Mouse (Mus musculus): Measurements from ENCODE around the gene Shq1. TPM values are rescaled to one million over a fixed set of nuclear protein-coding genes. Genes with fewer than 3 reads are reported as not detected.

Shq1 gene
- polyA plus RNA-seq, 1 experiment = 12.6 TPM

DNA sequence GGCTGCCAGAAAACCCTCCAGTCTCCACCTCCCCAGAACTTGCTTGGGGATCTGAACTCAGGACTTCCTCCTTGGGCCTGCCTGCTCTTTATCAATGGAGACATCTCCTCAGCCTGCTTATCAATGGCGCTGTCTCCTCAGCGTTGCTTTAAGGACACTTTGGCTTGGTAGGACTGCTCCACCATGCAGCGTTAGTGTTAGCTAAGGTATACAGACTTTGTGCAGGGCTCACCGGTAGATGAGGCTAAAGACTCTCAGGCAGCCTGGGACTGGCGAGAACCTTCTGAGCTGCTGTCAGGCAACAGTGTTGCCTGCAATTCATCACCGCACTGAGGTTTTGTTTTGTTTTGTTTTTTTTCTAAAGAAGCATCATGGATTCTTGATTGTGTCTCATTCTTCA, 35.9 kb upstream of the Shq1 start:
- no peak overlapping the region for H3ac ChIP-seq (ENCODE audit: control insufficient read depth, insufficient read length, low read depth)
- H3K4me3 ChIP-seq (ENCODE audit: insufficient read depth, poor library complexity, severe bottlenecking) = peak overlapping the region; percentile 59
- TF ChIP-seq MYOG (IDR thresholded peaks at IDR 0.05; ENCODE audit: control insufficient read depth, extremely low read depth, insufficient read length) (no peak), MYOD1 (IDR thresholded peaks at IDR 0.05; ENCODE audit: control insufficient read depth, insufficient read length, low read depth) (no peak), MAX (IDR thresholded peaks at IDR 0.05) (no peak), CEBPB (IDR thresholded peaks at IDR 0.05; ENCODE audit: low read depth) (no peak), CTCF (IDR thresholded peaks at IDR 0.05; ENCODE audit: control insufficient read depth, insufficient read depth, insufficient read length) (no peak), USF1 (IDR thresholded peaks at IDR 0.05; ENCODE audit: low read depth) (no peak), FOSL1 (IDR thresholded peaks at IDR 0.05; ENCODE audit: insufficient read depth, low read length, poor library complexity, severe bottlenecking) (no peak)
- H3K27me3 ChIP-seq (ENCODE audit: control insufficient read depth, insufficient read depth, insufficient read length) = no peaks in the 10 kb centered on the region
- peaks cover 45% of the 10 kb centered on the region for H3K79me3 ChIP-seq (ENCODE audit: low read depth)
- H3K79me2 ChIP-seq (ENCODE audit: control insufficient read depth, insufficient read depth) = peaks cover 74% of the 10 kb centered on the region
- H3K36me3 ChIP-seq (ENCODE audit: control insufficient read depth, insufficient read depth) = peaks cover 12% of the 10 kb centered on the region

DNA sequence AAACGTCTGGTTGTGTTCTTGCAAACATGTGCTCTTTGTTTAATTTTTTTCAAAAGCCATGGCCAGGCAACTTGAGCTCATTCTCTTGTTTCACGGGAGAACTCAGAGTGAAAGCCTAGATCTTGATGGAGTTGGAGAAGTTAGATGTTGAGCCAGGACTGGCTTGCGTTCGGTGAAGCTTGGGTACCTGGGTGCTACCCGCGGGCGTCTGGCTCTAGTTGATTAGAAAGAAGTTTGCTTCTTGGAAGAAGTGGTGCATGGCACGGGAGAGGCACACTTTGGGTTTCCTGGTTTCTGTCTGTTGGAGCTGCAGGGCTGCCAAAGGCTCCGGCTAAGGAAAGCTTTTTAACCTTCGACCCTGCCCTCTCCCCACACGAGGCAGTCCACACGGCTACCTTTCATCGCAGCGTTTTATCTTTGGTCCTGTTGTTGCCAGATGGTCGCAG, 34.4 kb upstream of the Shq1 start:
- Histone ChIP-seq H3K79me3 (ENCODE audit: low read depth) (peaks cover 30% of the 10 kb centered on the region), H3ac (ENCODE audit: control insufficient read depth, insufficient read length, low read depth) (peak overlapping the region; percentile 61), H3K79me2 (ENCODE audit: control insufficient read depth, insufficient read depth) (peaks cover 59% of the 10 kb centered on the region), H3K27me3 (ENCODE audit: control insufficient read depth, insufficient read depth, insufficient read length) (no peaks in the 10 kb centered on the region), H3K4me3 (ENCODE audit: insufficient read depth, poor library complexity, severe bottlenecking) (peak overlapping the region; percentile 59), H3K36me3 (ENCODE audit: control insufficient read depth, insufficient read depth) (no peaks in the 10 kb centered on the region)
- TF ChIP-seq MYOD1 (IDR thresholded peaks at IDR 0.05; ENCODE audit: control insufficient read depth, insufficient read length, low read depth) (no peak), CEBPB (IDR thresholded peaks at IDR 0.05; ENCODE audit: low read depth) (no peak), MYOG (IDR thresholded peaks at IDR 0.05; ENCODE audit: control insufficient read depth, extremely low read depth, insufficient read length) (no peak), MAX (IDR thresholded peaks at IDR 0.05) (no peak), CTCF (IDR thresholded peaks at IDR 0.05; ENCODE audit: control insufficient read depth, insufficient read depth, insufficient read length) (no peak), FOSL1 (IDR thresholded peaks at IDR 0.05; ENCODE audit: insufficient read depth, low read length, poor library complexity, severe bottlenecking) (no peak), USF1 (IDR thresholded peaks at IDR 0.05; ENCODE audit: low read depth) (no peak)

DNA sequence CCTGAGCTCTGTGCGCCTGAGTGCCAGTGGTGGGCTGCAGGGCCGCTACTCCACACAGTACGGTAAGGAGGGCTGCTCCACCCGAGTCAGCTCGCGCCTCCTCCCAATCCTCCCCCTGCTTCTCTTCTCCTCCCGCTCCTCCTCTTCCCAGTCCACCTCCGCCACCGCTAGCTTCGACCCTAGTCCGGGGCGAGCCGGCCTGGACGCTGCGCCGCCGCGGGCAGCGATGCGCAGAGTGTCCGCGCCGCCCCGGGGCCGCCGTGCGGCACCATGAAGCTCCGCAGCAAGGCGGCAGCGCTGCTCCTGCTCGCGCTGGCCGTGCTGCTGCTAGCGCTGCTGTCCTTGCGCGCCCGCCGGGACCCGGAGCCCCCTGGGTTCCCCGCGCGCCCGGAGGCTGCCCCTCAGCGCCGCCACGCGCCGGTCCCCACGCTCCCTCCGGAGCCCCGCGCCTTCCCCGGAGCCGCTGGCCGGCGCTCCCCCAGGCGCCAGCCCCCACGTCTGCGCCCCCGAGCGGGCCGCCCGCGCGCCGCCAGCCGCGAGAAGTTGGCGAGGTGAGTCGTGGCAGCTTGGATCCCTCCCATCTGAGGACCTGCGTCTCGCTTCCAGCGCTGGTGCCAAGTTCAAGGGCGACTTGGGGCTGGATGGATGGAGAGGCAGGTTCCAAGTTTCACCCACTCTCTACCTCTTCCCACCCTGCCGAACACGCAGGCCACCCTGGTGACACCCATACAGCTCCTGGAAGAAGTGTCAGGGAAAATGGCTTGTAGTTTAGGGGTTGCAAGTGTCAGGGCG, 33.8 kb upstream of the Shq1 start, which contains the start of gene Gxylt2:
Gxylt2 (plus strand) TSS at position 161 of the 792 bp plus-strand sequence.
- Histone ChIP-seq H3K79me3 (ENCODE audit: low read depth) (peaks cover 26% of the 10 kb centered on the region), H3K36me3 (ENCODE audit: control insufficient read depth, insufficient read depth) (no peaks in the 10 kb centered on the region), H3ac (ENCODE audit: control insufficient read depth, insufficient read length, low read depth) (peak within 1 kb of the TSS; percentile 61), H3K27me3 (ENCODE audit: control insufficient read depth, insufficient read depth, insufficient read length) (no peaks in the 10 kb centered on the region), H3K4me3 (ENCODE audit: insufficient read depth, poor library complexity, severe bottlenecking) (peak within 1 kb of the TSS; percentile 59), H3K79me2 (ENCODE audit: control insufficient read depth, insufficient read depth) (peaks cover 53% of the 10 kb centered on the region)
- TF ChIP-seq FOSL1 (IDR thresholded peaks at IDR 0.05; ENCODE audit: insufficient read depth, low read length, poor library complexity, severe bottlenecking) = no peak
- TF ChIP-seq CTCF (IDR thresholded peaks at IDR 0.05; ENCODE audit: control insufficient read depth, insufficient read depth, insufficient read length) = peak; percentile 5
- TF ChIP-seq MYOG (IDR thresholded peaks at IDR 0.05; ENCODE audit: control insufficient read depth, extremely low read depth, insufficient read length) = no peak

DNA sequence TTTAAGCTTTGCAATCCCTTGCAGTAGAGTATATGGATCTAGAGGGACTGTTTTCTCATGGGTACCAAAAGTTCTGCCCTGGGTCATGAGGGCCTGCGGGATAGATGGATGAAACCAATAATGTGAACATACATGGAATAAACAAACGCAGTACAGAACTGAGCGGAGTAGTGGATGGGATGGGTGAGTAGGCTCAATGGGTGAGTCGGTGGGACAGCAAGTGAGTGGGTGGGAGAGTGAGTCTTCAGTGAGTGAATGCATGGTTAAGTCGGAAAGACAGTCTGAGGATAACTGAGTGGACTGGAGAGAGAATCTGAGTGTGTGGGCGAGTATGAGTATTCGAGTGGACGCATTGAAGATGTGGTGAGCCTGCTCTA, 33.2 kb upstream of the Shq1 start:
- Histone ChIP-seq H3K27me3 (ENCODE audit: control insufficient read depth, insufficient read depth, insufficient read length) (no peaks in the 10 kb centered on the region), H3K79me3 (ENCODE audit: low read depth) (peaks cover 24% of the 10 kb centered on the region), H3ac (ENCODE audit: control insufficient read depth, insufficient read length, low read depth) (peak overlapping the region; percentile 61), H3K79me2 (ENCODE audit: control insufficient read depth, insufficient read depth) (peaks cover 49% of the 10 kb centered on the region), H3K4me3 (ENCODE audit: insufficient read depth, poor library complexity, severe bottlenecking) (peak overlapping the region; percentile 59), H3K36me3 (ENCODE audit: control insufficient read depth, insufficient read depth) (no peaks in the 10 kb centered on the region)
- no peak for TF ChIP-seq MYOG (IDR thresholded peaks at IDR 0.05; ENCODE audit: control insufficient read depth, extremely low read depth, insufficient read length)
- TF ChIP-seq FOSL1 (IDR thresholded peaks at IDR 0.05; ENCODE audit: insufficient read depth, low read length, poor library complexity, severe bottlenecking) = no peak
- no peak for TF ChIP-seq CEBPB (IDR thresholded peaks at IDR 0.05; ENCODE audit: low read depth)
- no peak for TF ChIP-seq MAX (IDR thresholded peaks at IDR 0.05)
- TF ChIP-seq CTCF (IDR thresholded peaks at IDR 0.05; ENCODE audit: control insufficient read depth, insufficient read depth, insufficient read length) = no peak
- no peak for TF ChIP-seq MYOD1 (IDR thresholded peaks at IDR 0.05; ENCODE audit: control insufficient read depth, insufficient read length, low read depth)
- TF ChIP-seq USF1 (IDR thresholded peaks at IDR 0.05; ENCODE audit: low read depth) = no peak

DNA sequence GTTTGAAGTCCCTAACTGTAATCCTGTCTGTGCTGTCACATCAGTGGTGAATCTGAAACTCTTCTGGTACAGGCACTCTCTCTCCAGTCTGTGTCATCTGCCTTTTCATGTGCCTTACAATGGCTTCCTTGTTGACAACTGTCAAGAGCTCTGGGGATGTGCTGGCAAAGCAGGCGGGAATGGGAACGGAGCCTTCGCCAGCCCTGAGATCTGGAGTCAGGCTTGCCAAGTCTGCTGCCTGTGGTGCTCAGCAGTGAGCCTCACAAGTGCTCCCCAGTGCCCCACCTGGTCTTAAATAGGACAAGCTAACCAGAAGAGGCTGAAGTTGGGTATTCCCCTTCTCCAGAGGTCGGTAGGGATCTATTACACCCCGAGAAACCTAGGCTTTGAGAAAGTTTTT, 29.8 kb upstream of the Shq1 start:
- H3K79me3 ChIP-seq (ENCODE audit: low read depth) = peaks cover 7% of the 10 kb centered on the region
- H3K27me3 ChIP-seq (ENCODE audit: control insufficient read depth, insufficient read depth, insufficient read length) = no peaks in the 10 kb centered on the region
- no peak overlapping the region for H3ac ChIP-seq (ENCODE audit: control insufficient read depth, insufficient read length, low read depth)
- no peaks in the 10 kb centered on the region for H3K36me3 ChIP-seq (ENCODE audit: control insufficient read depth, insufficient read depth)
- peaks cover 18% of the 10 kb centered on the region for H3K79me2 ChIP-seq (ENCODE audit: control insufficient read depth, insufficient read depth)
- H3K4me3 ChIP-seq (ENCODE audit: insufficient read depth, poor library complexity, severe bottlenecking) = no peak overlapping the region
- TF ChIP-seq CEBPB (IDR thresholded peaks at IDR 0.05; ENCODE audit: low read depth) (no peak), CTCF (IDR thresholded peaks at IDR 0.05; ENCODE audit: control insufficient read depth, insufficient read depth, insufficient read length) (no peak), FOSL1 (IDR thresholded peaks at IDR 0.05; ENCODE audit: insufficient read depth, low read length, poor library complexity, severe bottlenecking) (no peak), MYOG (IDR thresholded peaks at IDR 0.05; ENCODE audit: control insufficient read depth, extremely low read depth, insufficient read length) (no peak), USF1 (IDR thresholded peaks at IDR 0.05; ENCODE audit: low read depth) (no peak), MYOD1 (IDR thresholded peaks at IDR 0.05; ENCODE audit: control insufficient read depth, insufficient read length, low read depth) (no peak), MAX (IDR thresholded peaks at IDR 0.05) (no peak)

Measured in C2C12 (cell line).